Mouse (Mus musculus): ENCODE results near the gene Adnp.
A peak's percentile ranks its signal among the peaks of the same experiment; 100 is the strongest.
"Not testable (repeated sequence)": the region's sequence is repeated elsewhere in the genome, so short reads cannot be mapped to it uniquely, and the experiment has no call there.

Gene Adnp

GRCm38 (mm10) chr2:168205681-168206631 lies 956 bp downstream of the Adnp start:
- peak; percentile 29 for DNase-seq

- DNase-seq = peak; percentile 93
These were observed 1.6 kb downstream of the Adnp start for GRCm38 (mm10) chr2:168205265-168205664.

GRCm38 (mm10) chr2:168204476-168204999 lies 2.4 kb downstream of the Adnp start:
- no peak for DNase-seq

GRCm38 (mm10) chr2:168200014-168200691 lies 6.8 kb downstream of the Adnp start:
- no peak for DNase-seq

DNA sequence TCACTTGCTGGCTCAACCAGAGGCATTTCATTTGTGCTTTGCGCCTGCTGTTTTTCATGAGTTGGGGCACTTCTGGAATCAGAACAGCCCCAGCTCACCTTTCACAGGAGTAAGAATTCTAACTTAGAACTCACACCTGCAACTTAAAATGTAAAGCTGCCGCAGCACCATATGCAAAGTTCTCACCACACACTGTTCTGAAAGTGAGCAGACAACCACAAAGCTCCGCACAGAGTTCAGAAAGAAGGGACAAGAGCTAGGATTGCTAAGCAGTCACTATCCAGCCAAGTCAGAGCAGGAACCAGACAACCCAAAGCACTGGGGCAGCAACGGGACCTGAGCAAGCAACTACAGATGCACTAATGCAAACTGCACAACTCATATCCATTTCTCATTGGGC lies 7.4 kb downstream of the Adnp start:
- no peak for DNase-seq

GRCm38 (mm10) chr2:168198421-168198820 lies 8.5 kb downstream of the Adnp start:
- no peak for DNase-seq

GRCm38 (mm10) chr2:168195721-168196120 lies 11.2 kb downstream of the Adnp start:
- no peak for DNase-seq

GRCm38 (mm10) chr2:168193685-168194084 lies 13.2 kb downstream of the Adnp start:
- no peak for DNase-seq

DNA sequence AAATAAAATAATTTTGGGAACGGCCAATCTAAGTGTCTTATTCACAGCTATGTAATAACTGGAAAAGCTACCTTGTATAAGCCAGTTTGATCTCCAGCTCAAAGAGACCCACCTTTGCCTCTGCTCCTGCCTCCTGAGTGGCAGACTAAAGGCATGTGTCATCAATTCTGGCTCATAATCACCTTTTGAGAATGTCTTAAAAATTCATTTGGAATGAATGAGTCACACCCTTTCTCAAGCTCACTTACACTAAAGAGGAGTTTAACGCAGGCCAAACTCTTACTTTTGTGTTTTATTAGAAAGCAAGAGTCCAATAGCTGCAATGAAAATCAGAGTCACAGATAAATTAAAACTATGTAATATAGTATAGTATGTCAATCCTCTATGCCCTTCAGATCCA lies 15.1 kb downstream of the Adnp start:
- no peak for DNase-seq

GRCm38 (mm10) chr2:168175946-168176345 lies 31.0 kb downstream of the Adnp start:
- DNase-seq = no peak

GRCm38 (mm10) chr2:168170167-168170685 lies 36.7 kb downstream of the Adnp start:
- no peak for DNase-seq

- DNase-seq = no peak
These were observed 37.2 kb downstream of the Adnp start for GRCm38 (mm10) chr2:168169800-168170113.

- no peak for DNase-seq
These were observed 37.8 kb downstream of the Adnp start for GRCm38 (mm10) chr2:168168892-168169799.

GRCm38 (mm10) chr2:168167781-168168180 lies 39.1 kb downstream of the Adnp start:
- DNase-seq = no peak

GRCm38 (mm10) chr2:168166750-168167460 lies 40.0 kb downstream of the Adnp start:
- no peak for DNase-seq

DNA sequence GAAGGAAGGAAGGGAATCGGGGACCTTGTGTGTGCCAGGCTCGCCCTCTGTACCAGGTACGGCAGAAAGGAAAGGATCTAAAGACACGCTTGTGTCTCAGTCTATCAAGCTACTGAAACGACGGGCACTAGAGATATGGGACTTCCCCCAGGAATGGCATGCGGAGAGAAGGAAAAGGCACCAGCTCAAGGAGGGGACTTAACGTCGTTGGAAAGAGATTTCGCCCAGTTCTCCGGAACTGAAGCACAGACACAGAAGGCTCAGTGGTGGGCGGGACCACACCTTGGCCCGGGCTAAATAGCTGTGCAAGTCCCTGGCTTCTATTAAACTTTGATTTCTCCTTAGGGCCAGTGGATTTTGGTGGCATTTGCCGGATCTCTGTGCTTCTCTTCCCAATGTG lies 44.9 kb downstream of the Adnp start:
- DNase-seq = no peak

- DNase-seq = no peak
These were observed 45.4 kb downstream of the Adnp start for GRCm38 (mm10) chr2:168161514-168161971.

DNA sequence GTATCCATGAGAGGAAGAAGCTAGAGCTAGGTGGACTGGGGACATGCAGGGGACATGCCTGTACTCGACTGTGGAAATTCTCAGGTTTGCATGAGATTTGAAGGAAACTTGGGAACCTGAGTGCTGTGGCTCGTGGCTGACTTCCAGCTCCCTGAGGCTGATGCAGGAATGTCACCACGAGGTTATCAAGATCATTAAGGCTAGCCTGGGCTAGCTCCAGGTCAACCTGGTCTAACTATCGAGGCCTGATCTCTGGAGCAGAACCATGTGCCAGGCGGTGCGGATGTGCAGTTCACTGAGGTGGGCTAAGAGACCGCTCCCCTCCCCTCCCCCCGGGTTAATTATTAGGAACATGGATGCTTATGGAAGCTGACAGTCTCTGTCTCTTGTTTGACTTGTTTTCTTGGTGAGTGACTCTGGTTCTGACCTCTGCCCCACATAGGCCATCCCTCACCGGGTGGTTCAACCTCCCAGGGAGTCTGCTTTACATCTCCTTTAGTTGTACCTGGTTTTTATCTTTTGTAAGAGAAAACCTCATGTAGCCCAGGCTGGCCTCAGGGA lies 46.5 kb downstream of the Adnp start:
- DNase-seq = no peak

- no peak for DNase-seq
These were observed 47.8 kb downstream of the Adnp start for GRCm38 (mm10) chr2:168158911-168159711.

DNA sequence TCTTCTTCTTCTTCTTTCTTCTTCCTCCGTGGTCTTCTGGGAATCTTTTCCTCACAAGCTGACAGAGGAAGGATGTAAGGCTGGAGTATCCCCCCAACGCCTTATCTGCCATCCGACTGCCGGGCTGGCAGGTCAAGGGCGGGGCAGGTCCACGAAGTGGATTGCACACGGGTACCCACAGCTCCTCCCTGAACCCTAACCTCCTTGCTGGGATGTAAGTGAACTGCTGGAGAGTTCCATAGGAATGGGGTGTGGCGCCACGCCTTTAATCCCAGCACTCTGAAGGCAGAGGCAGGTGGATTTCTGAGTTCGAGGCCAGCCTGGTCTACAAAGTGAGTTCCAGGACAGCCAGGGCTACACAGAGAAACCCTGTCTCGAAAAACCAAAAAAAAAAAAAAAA lies 48.9 kb downstream of the Adnp start:
- not testable (repeated sequence) for DNase-seq

DNA sequence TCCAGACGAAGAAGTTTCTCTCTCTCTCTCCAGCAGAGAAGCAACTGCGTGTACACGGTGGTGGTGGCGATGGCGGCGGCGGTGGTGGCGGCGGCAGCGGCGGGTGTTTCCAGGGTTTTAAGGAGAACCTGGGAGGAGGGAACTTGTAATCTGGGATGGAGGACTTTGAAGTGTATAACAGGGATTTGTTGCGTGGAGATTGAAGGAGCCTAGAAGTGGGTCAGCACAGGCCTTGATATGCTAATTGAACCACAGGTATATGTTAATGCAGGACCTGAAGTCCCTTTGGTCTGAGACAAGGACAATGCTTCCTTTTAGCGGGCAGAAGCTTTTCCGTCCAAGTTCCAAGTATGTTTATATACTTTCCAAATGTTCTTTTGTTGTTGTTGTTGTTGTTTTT lies 50.6 kb downstream of the Adnp start:
- no peak for DNase-seq

All from right cerebral cortex, adult 18-20 months (tissue).